Mouse (Mus musculus): ENCODE results near the gene Atp11b.

Atp11b gene

DNA sequence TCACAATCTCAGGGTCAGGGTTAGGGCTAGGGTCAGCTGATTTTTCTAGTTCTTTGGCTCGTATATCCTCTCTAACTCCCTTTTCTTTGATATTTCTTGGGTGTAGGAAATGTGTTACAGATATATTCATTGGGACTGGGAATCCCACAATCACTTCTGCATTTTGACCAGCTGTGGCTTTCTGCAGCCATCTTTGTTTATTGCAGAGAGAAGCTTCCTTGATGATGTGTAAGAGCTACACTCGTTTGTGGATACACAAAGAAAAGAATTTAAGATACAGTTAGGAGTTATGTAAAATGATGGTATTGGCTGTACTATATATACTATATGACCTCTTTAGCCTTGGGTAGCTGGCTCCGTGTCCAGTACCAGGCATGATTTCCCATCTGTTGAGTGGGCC lies 25.8 kb downstream of the Atp11b start:
- no peak for DNase-seq (ENCODE audit: low spot score)

DNA sequence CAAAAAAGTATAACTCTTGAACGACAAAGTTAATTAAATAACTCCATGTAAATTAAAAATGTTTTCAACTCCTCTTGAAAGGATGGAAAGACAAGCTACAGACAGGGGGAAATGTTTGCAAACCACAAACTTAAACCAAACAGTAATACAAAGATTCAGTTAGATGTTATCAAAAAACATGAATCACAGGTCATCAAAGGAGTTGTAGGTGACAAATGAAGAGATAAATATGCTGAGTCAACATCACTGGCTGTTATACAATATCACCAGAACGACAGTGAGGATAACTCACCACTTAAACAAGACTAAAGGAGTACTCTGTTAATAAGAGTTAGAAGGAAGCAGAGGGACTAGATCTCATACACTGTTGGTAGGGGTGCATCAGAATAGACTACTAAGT lies 48.1 kb downstream of the Atp11b start:
- no peak for DNase-seq (ENCODE audit: low spot score)

DNA sequence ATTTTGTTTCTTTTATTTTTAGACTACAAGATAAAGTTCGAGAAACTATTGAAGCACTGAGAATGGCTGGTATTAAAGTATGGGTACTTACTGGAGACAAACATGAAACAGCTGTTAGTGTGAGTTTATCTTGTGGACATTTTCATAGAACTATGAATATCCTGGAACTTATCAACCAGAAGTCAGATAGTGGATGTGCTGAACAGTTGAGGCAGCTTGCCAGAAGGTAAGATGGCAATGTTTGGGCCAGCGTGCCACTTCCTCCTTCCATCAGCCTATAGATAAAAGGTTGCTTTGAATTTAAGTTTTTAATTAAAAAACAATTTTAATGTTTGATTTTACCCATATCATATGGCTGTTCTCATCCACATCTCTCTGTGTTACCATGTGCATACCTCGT lies 66.0 kb downstream of the Atp11b start:
- DNase-seq (ENCODE audit: low spot score) = no peak

DNA sequence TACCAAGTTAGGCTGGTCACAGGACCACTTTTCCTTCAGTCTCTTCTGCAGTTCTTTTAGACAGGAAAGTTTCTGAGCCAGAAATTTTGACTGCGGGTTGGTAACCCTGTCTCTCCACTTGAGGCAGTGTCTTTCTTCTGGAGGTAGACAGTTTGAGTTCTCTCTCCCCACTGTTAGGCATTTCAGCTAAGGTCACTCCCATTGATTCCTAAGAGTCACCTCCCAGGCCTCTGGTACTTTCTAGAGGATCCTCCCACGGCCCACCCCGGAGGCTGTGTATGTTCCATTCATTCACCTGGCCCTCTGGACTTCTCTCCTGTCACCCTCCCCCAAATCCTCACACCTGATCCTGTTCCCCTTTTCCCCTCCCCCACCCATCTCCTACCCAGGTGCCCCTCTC lies 68.1 kb downstream of the Atp11b start:
- no peak for DNase-seq (ENCODE audit: low spot score)

DNA sequence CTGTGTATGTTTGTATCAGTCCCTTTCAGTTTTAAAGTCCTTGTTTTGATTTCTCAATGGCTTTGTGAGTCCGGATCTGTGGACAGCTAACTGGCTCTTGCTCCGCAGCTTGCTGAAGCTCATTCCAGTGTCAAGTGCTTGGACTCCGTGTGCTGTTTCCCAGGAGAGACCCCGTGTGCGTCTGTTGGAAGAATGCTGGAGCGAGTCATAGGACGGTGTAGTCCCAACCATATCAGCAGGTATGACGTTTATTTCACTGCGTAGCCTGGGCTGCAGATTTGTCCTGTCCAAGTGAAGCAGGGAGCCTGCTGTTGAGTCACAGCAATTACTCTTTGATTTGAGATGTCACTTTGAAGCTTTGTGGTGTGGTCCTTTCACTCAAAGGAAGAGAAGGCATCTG lies 95.4 kb downstream of the Atp11b start:
- DNase-seq (ENCODE audit: low spot score) = no peak

DNA sequence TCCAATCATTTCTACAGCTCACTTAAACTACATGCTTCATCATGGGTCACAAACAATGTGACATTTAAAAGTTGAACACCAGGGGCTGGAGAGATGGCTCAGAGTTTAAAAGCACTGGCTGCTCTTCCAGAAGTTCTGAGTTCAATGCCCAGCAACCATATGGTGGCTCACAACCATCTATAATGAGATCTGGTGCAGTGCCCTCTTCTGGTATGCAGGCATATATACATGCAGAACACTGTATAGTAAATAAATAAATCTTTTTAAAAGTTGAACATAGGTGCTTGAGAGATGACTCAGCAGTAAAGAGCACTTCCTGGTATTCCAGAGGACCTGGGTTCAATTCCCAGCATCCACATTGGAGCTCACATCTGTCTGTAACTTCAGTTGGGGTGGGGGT lies 129.4 kb downstream of the Atp11b start:
- DNase-seq (ENCODE audit: low spot score) = no peak

- DNase-seq (ENCODE audit: low spot score) = no peak
Observed at GRCm38 (mm10) chr3:35889531-35889930, 135.6 kb downstream of the Atp11b start.

- DNase-seq (ENCODE audit: low spot score) = no peak
Observed at GRCm38 (mm10) chr3:35891123-35891522, 137.2 kb downstream of the Atp11b start.

- no peak for DNase-seq (ENCODE audit: low spot score)
Observed at GRCm38 (mm10) chr3:35893156-35893555, 139.2 kb downstream of the Atp11b start.

DNA sequence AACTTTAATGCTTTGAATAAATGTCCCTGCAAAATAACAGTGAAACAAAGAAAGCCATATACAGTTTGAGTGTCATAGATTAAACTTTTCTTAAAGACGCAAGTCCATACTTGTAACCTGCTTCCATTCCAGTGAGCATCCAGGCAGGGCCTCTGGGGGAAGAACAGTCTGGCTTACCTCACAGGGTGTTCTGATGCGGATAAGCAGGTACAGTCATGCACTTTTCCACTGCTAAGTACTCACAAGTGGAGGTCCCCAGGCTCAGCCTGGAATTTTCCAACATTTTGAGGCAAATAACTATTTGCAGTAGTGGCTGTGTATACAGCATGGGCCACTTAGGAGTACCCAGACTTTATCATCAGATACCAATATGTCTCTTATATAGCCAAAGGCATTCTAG lies 144.0 kb downstream of the Atp11b start:
- no peak for DNase-seq (ENCODE audit: low spot score)

- DNase-seq (ENCODE audit: low spot score) = no peak
Observed at GRCm38 (mm10) chr3:35899109-35899508, 145.2 kb downstream of the Atp11b start.

DNA sequence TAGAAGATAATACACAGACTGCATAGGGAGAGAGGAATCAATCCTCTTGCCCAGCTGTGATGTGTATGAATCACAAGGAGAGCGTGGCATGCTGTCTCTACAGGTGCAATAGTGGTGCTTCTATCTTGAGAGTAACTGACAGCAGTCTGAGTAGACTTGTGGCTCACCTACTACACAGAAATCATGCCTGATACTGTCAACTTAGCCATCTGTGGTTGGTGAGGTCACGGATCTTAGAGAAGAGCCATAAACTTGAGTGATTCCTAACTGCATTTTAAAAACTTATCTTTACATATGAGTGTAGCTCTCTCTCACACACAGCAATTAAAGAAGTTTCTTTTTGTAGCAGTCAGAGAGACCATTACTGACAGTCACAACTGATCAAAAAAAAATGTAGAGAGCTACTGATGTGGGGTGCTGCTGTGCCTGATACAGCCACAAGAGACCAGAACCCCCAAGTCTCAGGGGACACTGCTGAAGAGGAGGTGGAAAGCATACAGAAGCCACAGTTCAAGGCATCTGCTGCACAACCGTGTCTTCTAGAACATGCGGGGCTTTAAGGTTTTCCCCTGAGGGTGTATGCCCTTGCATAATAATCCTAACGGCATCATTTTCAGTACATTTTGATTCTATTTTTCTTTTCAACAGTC lies 146.8 kb downstream of the Atp11b start:
- DNase-seq (ENCODE audit: low spot score) = no peak

All from retina, embryonic 14.5 days (tissue).